Mouse (Mus musculus) urinary bladder, postnatal 14 days (tissue): ENCODE data around the gene Klk1b26.
"Not testable (repeated sequence)": the region's sequence is repeated elsewhere in the genome, so short reads cannot be mapped to it uniquely, and the experiment has no call there.

Source experiments
- DNase-seq: peaks from one replicate; pipeline ENCODE4 v3.0.0; 2021; ENCODE audit warnings: low spot score

The Klk1b26 gene

GRCm38 (mm10) chr7:44011868-44012267, at the start of gene Klk1b26:
TSS of gene Klk1b26 (plus strand) at chr7:44012168.
- not testable (repeated sequence) for DNase-seq

GRCm38 (mm10) chr7:43966451-43966850, 45.5 kb upstream of the Klk1b26 start, which contains the start of gene Klk1b1:
TSS of gene Klk1b1 (plus strand) at chr7:43966751.
- no peak for DNase-seq

- no peak for DNase-seq
These were observed 44.9 kb upstream of the Klk1b26 start for GRCm38 (mm10) chr7:43967058-43967457.

GRCm38 (mm10) chr7:43967612-43968011, 44.4 kb upstream of the Klk1b26 start:
- DNase-seq = no peak

GRCm38 (mm10) chr7:43975761-43976160, 36.2 kb upstream of the Klk1b26 start, which contains the start of gene Klk1b9:
TSS of gene Klk1b9 (plus strand) at chr7:43976061.
- not testable (repeated sequence) for DNase-seq

GRCm38 (mm10) chr7:43985657-43986056, 26.3 kb upstream of the Klk1b26 start:
- no peak for DNase-seq

GRCm38 (mm10) chr7:43994821-43995220, 17.1 kb upstream of the Klk1b26 start:
- not testable (repeated sequence) for DNase-seq

- DNase-seq = not testable (repeated sequence)
These were observed 16.4 kb upstream of the Klk1b26 start, which contains the start of gene Klk1b11 for GRCm38 (mm10) chr7:43995577-43995976. TSS of gene Klk1b11 (plus strand) at chr7:43995877.

GRCm38 (mm10) chr7:44004847-44005246, 7.1 kb upstream of the Klk1b26 start:
- DNase-seq = no peak

- not testable (repeated sequence) for DNase-seq
These were observed 2.7 kb downstream of the Klk1b26 start for GRCm38 (mm10) chr7:44014666-44015065.

- no peak for DNase-seq
These were observed 3.1 kb downstream of the Klk1b26 start for GRCm38 (mm10) chr7:44015071-44015470.

- not testable (repeated sequence) for DNase-seq
These were observed 40.0 kb downstream of the Klk1b26 start, which contains the start of gene Klk1b27 for GRCm38 (mm10) chr7:44051990-44052389. TSS of gene Klk1b27 (plus strand) at chr7:44052290.
